Mouse (Mus musculus): ENCODE measurements at regions not wholly inside any gene's neighbourhood (a gene's known extent, or its start where the extent isn't known, plus 50 kb on each side); places are given as distances from the start of the nearest gene placed in this dataset.

GRCm38 (mm10) chr12:109272101-109272500, 180.5 kb upstream of the Dlk1 start:
- no peak for DNase-seq (ENCODE audit: low spot score)

- no peak for DNase-seq (ENCODE audit: low spot score)
Measured at GRCm38 (mm10) chr12:109314850-109315249, 137.8 kb upstream of the Dlk1 start.

- no peak for DNase-seq (ENCODE audit: low spot score)
Measured at GRCm38 (mm10) chr12:109325986-109326385, 126.6 kb upstream of the Dlk1 start.

GRCm38 (mm10) chr12:109371327-109371726, 81.3 kb upstream of the Dlk1 start:
- no peak for DNase-seq (ENCODE audit: low spot score)

GRCm38 (mm10) chr12:109385794-109386193, 66.8 kb upstream of the Dlk1 start:
- DNase-seq (ENCODE audit: low spot score) = no peak

- no peak for DNase-seq (ENCODE audit: low spot score)
Measured at GRCm38 (mm10) chr12:109388791-109389190, 63.8 kb upstream of the Dlk1 start.

- DNase-seq (ENCODE audit: low spot score) = no peak
Measured at GRCm38 (mm10) chr12:109390388-109390920, 62.2 kb upstream of the Dlk1 start.

- no peak for DNase-seq (ENCODE audit: low spot score)
Measured at GRCm38 (mm10) chr12:109390978-109391377, 61.6 kb upstream of the Dlk1 start.

- no peak for DNase-seq (ENCODE audit: low spot score)
Measured at GRCm38 (mm10) chr12:109393326-109393725, 59.3 kb upstream of the Dlk1 start.

- DNase-seq (ENCODE audit: low spot score) = peak; percentile 75
Measured at GRCm38 (mm10) chr12:109393795-109394194, 58.8 kb upstream of the Dlk1 start.

- no peak for DNase-seq (ENCODE audit: low spot score)
Measured at GRCm38 (mm10) chr12:109394396-109394795, 58.2 kb upstream of the Dlk1 start.

- DNase-seq (ENCODE audit: low spot score) = no peak
Measured at GRCm38 (mm10) chr12:109396614-109397013, 56.0 kb upstream of the Dlk1 start.

- DNase-seq (ENCODE audit: low spot score) = no peak
Measured at GRCm38 (mm10) chr12:109397175-109398058, 55.2 kb upstream of the Dlk1 start.

GRCm38 (mm10) chr12:109398473-109398872, 54.1 kb upstream of the Dlk1 start:
- DNase-seq (ENCODE audit: low spot score) = no peak

- DNase-seq (ENCODE audit: low spot score) = no peak
Measured at GRCm38 (mm10) chr12:109398951-109399350, 53.7 kb upstream of the Dlk1 start.

- DNase-seq (ENCODE audit: low spot score) = no peak
Measured at GRCm38 (mm10) chr12:109399591-109399990, 53.0 kb upstream of the Dlk1 start.

- DNase-seq (ENCODE audit: low spot score) = no peak
Measured at GRCm38 (mm10) chr12:109400041-109400440, 52.6 kb upstream of the Dlk1 start.

- DNase-seq (ENCODE audit: low spot score) = no peak
Measured at GRCm38 (mm10) chr12:109400936-109401586, 51.6 kb upstream of the Dlk1 start.

- no peak for DNase-seq (ENCODE audit: low spot score)
Measured at GRCm38 (mm10) chr12:109401696-109402095, 50.9 kb upstream of the Dlk1 start.

- no peak for DNase-seq (ENCODE audit: low spot score)
Measured at GRCm38 (mm10) chr12:109402226-109402625, 50.4 kb upstream of the Dlk1 start.
